Mouse (Mus musculus): ENCODE results near the gene 1110032F04Rik. TPM values are rescaled to one million over a fixed set of nuclear protein-coding genes. Genes with fewer than 3 reads are reported as not detected.
"Not testable (repeated sequence)": the region's sequence is repeated elsewhere in the genome, so short reads cannot be mapped to it uniquely, and the experiment has no call there.

Gene 1110032F04Rik
- not detected for total RNA-seq (2021)
- long read RNA-seq, experiment 1: 0 reads
- long read RNA-seq, experiment 2: 0 reads

- DNase-seq: no peak
- intact Hi-C loops (cut with DNase I): no loop called here
Measured at GRCm38 (mm10) chr3:68869211-68869690, at the start of gene 1110032F04Rik. Gene 1110032F04Rik (plus strand): TSS chr3:68869586.

DNA sequence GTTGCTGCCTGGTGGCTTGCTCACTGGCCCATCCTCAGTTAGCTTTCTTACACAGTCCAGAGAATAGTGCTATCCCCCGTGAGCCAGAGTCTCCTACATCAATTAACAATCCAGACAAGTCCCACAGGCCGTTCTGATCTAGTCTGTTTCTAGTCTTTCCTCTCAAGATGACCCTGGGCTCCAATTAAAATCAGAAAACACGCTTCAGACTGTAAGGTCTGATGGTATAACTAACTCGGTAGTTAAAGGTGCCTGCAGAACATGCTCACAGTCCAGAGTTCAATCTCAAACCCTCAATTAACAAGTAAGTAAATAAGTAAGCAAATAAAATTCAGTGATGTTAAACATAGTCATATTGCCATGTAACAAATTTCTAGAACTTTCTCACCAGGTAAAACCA lies 48.0 kb upstream of the 1110032F04Rik start:
- no peak for DNase-seq
- intact Hi-C loops (cut with DNase I): no loop called here

GRCm38 (mm10) chr3:68821926-68822341 lies 47.5 kb upstream of the 1110032F04Rik start:
- intact Hi-C loops (cut with DNase I): no loop called here
- DNase-seq: no peak

DNA sequence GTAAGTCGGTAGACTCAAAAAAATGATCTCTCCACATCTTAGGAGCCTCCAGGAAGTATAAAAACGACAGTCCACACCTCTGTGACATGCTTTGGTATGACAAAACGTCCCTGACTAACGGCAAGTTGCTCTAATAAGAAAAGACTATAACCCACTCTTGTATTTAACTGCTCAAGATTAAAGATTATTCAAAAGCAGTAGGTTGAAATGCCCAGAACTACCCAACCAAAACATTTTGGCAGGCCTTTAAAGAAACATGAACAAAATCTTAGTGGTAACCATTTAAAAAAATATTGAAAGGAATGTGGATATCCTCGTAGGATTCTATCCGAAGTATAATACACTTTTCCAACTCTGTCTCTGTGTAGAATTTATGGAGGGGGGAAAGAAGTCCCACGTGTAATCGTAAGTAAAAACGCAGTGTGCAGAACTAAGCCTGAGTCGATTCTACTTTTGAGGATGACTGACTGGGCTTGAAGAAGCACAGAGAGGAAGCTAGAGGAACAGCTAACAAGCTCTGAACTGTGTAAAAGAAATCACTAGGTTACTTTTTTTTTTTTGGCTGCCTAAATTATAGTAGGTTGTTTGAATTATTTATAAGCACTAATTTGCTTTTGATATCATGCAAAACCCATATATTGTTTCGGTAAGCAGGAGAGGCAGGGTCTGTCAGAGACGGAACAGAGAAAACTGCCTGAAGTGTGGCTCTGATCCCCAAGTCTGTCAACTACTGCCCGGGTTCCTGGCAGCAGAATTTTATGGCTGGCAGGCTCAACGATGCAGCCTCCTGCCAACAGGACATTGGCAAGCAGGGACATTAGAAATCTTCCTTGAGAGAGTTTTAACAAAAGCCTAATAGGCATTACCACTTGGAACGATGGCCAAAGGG lies 45.3 kb upstream of the 1110032F04Rik start:
- no peak for DNase-seq

DNA sequence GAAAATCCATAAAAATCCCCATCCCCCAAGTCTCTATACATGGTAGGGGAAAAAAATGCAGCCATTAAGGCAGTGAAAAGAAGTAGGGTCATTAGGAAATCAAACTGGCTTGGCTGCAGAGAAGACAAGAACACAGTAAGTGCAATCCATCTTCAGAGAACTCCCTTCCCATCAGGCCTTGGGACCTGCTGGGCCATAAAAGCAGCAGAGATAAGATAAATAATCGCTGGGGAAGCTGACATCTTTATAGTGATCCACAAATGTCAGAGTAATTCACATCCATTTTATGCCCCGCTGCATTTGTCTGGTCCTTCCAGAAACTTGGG lies 44.7 kb upstream of the 1110032F04Rik start:
- DNase-seq: no peak
- intact Hi-C loops (cut with DNase I): no loop called here

More for the DNA sequence above, 45.3 kb upstream of the 1110032F04Rik start:
- intact Hi-C loops (cut with DNase I): no loop called here

DNA sequence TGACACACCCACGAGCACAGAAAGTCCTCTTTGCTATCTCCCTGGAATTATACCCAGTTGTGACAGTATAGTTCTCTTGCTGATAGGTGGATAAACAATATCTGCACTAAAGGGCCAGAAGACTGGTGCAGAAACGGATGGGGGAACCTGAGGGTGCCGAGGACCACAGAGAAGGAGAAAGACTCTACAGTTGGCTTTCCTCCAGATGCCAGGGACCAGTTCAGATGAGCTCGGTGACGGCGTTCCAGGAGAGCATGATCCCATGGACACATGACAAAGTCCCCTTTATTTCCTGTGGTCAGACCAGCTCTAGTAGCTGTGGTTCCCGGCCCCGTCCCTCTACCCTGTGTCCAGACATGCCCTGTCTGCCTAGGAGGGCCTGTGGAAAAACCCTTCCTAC lies 44.2 kb upstream of the 1110032F04Rik start:
- no peak for DNase-seq
- intact Hi-C loops (cut with DNase I): no loop called here

- no peak for DNase-seq
- intact Hi-C loops (cut with DNase I): no loop called here
Measured at GRCm38 (mm10) chr3:68827671-68828070, 41.7 kb upstream of the 1110032F04Rik start.

DNA sequence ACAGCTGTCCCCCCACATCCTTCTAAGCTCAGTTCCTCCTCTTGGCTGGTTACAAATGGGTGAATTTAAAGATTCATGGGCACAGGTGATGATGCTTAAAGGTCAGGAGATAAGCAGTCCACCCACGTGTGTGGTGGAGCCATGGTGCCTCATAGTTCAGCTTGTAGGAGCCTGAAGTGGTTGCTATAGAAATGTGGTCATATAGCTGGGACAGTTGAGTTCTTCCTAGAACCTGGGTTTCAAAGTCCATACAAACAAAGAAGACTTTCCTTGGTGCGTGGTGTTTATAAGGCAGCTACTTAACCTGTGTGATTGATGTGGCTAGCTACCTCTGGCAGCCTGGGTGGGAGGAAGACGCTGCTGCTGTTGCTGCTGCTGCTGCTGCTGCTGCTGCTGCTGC lies 39.4 kb upstream of the 1110032F04Rik start:
- intact Hi-C loops (cut with DNase I): no loop called here
- DNase-seq: no peak

- DNase-seq: no peak
Measured at GRCm38 (mm10) chr3:68836857-68837499, 32.4 kb upstream of the 1110032F04Rik start.

GRCm38 (mm10) chr3:68840206-68840605 lies 29.2 kb upstream of the 1110032F04Rik start:
- DNase-seq: no peak
- intact Hi-C loops (cut with DNase I): no loop called here

More at GRCm38 (mm10) chr3:68836857-68837499, 32.4 kb upstream of the 1110032F04Rik start:
- intact Hi-C loops (cut with DNase I): no loop called here

DNA sequence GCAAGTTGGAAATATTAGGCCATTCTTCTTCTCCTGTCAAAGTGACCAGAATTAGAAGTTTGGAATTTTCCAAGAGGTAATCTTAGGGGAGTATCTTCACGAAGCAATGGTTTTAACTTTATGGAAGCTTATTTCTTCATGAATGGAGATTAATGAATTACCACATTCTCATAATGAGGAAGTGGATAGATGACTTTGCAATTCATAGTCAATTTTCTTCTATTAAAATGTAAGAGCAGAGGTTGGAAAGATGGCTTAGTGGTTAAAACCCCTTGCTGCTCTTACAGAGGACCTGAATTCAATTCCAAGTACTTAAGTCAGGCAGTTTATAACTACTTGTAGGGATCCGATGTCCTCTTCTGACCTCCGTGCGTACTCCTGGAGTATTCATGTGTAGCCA lies 25.4 kb upstream of the 1110032F04Rik start:
- DNase-seq: no peak
- intact Hi-C loops (cut with DNase I): no loop called here

DNA sequence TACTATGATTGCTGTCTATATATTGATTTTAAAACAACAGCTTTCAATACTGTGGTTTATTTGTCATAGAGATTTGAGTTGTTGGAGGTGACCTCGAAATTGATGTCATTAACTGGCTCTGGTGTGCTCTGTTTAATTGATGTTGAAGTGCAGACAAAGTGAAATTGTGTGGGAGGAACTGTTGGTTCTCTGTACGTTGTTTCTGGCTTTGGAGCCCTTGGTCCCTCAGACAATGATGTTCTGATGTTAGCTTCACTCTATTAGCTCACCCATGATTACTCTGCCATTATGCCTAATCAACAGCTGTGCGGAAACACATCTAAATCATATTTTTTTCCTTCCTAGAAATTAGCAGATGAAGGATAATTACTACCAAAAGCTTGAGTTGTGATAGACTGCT lies 21.1 kb upstream of the 1110032F04Rik start:
- DNase-seq: no peak
- intact Hi-C loops (cut with DNase I): no loop called here

DNA sequence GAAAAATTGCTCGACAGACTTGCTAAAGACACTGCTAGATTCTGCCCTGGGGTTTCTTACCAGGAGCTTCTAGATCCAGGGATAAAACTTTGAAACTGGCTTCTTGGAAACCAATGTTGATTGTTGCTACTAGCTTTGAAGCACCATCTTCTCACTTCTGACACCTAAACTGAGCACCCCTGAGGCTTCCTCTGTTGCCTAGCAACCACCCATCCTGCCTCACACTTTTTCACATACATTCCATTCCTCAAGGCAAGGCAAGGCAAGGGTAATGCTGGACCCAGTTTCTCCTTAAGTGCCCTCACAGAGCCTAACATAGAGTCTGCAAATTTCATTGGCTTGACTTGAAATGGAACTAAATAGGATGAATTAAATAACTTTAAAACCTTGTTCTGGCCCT lies 17.0 kb upstream of the 1110032F04Rik start:
- DNase-seq: no peak
- intact Hi-C loops (cut with DNase I): no loop called here

DNA sequence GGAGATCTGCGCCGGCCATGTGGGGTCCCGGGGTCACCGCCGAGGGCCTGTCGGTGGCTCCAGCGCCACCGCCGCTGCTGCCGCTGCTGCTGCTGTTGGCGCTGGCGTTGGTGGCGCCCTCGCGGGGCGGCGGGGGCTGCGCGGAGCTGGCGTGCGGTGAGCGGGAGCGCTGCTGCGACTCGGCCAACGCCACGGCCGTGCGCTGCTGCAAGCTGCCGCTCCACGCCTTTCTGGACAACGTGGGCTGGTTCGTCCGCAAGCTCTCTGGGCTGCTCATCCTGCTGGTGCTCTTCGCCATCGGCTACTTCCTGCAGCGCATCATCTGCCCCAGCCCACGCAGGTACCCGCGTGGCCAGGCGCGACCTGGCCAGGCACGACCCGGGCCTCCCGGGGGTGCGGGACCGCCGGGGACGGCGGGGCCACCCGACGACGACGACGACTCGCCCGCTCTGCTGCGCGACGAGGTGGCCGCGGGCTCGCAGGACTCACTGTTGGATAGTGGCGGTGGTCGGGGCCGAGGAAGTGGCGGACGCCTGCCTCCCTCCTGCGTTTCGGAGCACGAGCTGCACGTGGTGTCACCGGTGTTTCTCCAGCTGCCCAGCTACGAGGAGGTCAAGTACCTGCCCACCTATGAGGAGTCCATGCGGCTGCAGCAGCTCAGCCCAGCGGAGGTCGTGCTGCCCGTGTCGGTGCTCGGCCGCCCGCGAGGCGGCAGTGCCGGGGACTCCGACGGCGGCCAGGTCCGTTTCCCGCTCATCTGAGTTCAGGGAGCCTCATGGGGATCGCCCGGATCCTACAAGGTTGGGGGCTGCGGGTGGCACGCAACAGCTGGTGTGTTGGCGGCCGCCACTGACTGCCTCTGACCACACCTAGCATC lies 543 bp downstream of the 1110032F04Rik start:
- intact Hi-C loops (cut with DNase I): no loop called here
- DNase-seq: peak in 1 of 2 experiments; percentile 13

DNA sequence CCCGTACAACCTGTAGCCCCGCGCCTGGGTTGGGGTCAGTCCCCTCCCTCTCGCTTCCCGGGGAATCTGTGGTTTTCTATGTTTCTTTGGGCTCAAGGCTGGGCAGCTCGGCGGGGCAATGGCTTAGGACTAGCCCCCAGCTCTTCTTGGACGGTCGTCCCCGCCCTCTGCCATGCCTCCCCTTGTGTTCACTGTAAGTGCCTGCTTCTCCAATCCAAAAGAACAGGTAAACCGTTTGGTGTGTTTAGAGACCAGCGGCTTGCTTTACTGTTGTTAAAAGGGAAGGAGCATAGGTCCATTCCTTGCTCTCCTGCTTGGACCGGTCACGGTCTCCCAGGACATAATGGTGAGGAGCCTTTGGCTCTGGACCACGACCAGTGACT lies 1.2 kb downstream of the 1110032F04Rik start:
- intact Hi-C loops (cut with DNase I): no loop called here

GRCm38 (mm10) chr3:68874079-68874478 lies 4.7 kb downstream of the 1110032F04Rik start:
- DNase-seq: no peak
- intact Hi-C loops (cut with DNase I): no loop called here

More for the DNA sequence above, 1.2 kb downstream of the 1110032F04Rik start:
- DNase-seq: no peak

- intact Hi-C loops (cut with DNase I): no loop called here
Measured at GRCm38 (mm10) chr3:68886845-68887244, 17.5 kb downstream of the 1110032F04Rik start.

DNA sequence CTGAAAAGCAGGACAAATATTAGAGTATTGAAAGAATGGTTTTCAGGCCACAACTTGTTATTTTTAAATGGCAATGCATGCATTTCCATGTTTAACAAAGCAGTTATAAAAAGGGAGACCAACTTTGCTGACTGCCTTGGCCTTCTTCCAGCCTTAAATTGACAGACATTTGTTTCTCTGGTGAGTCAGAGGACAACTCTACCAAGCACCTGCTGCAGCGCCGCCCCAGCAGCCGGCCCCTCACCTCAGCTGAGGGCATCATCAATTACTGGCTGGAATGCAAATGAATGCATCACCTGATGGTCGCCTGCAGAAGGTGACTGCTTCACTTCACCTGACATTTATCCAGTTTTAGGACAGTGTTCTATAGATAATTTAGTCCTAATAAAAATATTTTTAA lies 26.0 kb downstream of the 1110032F04Rik start:
- no peak for DNase-seq
- intact Hi-C loops (cut with DNase I): no loop called here

More at GRCm38 (mm10) chr3:68886845-68887244, 17.5 kb downstream of the 1110032F04Rik start:
- DNase-seq: no peak

- intact Hi-C loops (cut with DNase I): no loop called here
- no peak for DNase-seq
Measured at GRCm38 (mm10) chr3:68897154-68897553, 27.8 kb downstream of the 1110032F04Rik start.

GRCm38 (mm10) chr3:68902636-68903035 lies 33.2 kb downstream of the 1110032F04Rik start:
- intact Hi-C loops (cut with DNase I): not testable (repeated sequence)

More at GRCm38 (mm10) chr3:68902636-68903035, 33.2 kb downstream of the 1110032F04Rik start:
- not testable (repeated sequence) for DNase-seq

Data from gastrocnemius, postnatal 36 days (tissue).